Mouse (Mus musculus) CH12F3 (cell line): Measurements from ENCODE around the gene Csnk1d.

Source experiments
- in situ Hi-C: fragments of 300-500 bp; cut with MboI; formaldehyde crosslinking; loops from 2 replicates; pipeline ENCODE4 v1.14.3; 2020; ENCODE audit warnings: low sequenced_read_pairs

Gene Csnk1d

GRCm38 (mm10) chr11:120988410-120988809, 2.7 kb downstream of the Csnk1d start:
- in situ Hi-C loops: no loop called here

- in situ Hi-C loops: no loop called here
Observed at GRCm38 (mm10) chr11:120987608-120988007, 3.5 kb downstream of the Csnk1d start.

GRCm38 (mm10) chr11:120984448-120985330, 6.4 kb downstream of the Csnk1d start:
- in situ Hi-C loops: no loop called here

GRCm38 (mm10) chr11:120982459-120982858, 8.7 kb downstream of the Csnk1d start:
- in situ Hi-C loops: no loop called here

GRCm38 (mm10) chr11:120981661-120982060, 9.5 kb downstream of the Csnk1d start:
- in situ Hi-C loops: no loop called here

- in situ Hi-C loops: no loop called here
Observed at GRCm38 (mm10) chr11:120980427-120981035, 10.6 kb downstream of the Csnk1d start.

GRCm38 (mm10) chr11:120979711-120980426, 11.3 kb downstream of the Csnk1d start:
- in situ Hi-C loops: no loop called here

GRCm38 (mm10) chr11:120973318-120973717, 17.8 kb downstream of the Csnk1d start:
- in situ Hi-C loops: no loop called here

GRCm38 (mm10) chr11:120971237-120971636, 19.9 kb downstream of the Csnk1d start:
- in situ Hi-C loops: no loop called here

GRCm38 (mm10) chr11:120969742-120970141, 21.4 kb downstream of the Csnk1d start:
- in situ Hi-C loops: no loop called here

GRCm38 (mm10) chr11:120965587-120965986, 25.5 kb downstream of the Csnk1d start:
- in situ Hi-C loops: no loop called here

- in situ Hi-C loops: no loop called here
Observed at GRCm38 (mm10) chr11:120964195-120965157, 26.7 kb downstream of the Csnk1d start.

GRCm38 (mm10) chr11:120962909-120963308, 28.2 kb downstream of the Csnk1d start:
- in situ Hi-C loops: no loop called here

- in situ Hi-C loops: no loop called here
Observed at GRCm38 (mm10) chr11:120962050-120962771, 28.9 kb downstream of the Csnk1d start.

GRCm38 (mm10) chr11:120961594-120961993, 29.5 kb downstream of the Csnk1d start:
- in situ Hi-C loops: no loop called here

- in situ Hi-C loops: no loop called here
Observed at GRCm38 (mm10) chr11:120960248-120960647, 30.9 kb downstream of the Csnk1d start.

- in situ Hi-C loops: no loop called here
Observed at GRCm38 (mm10) chr11:120959564-120959963, 31.6 kb downstream of the Csnk1d start.

- in situ Hi-C loops: no loop called here
Observed at GRCm38 (mm10) chr11:120959066-120959465, 32.1 kb downstream of the Csnk1d start.

GRCm38 (mm10) chr11:120957731-120958257, 33.3 kb downstream of the Csnk1d start:
- in situ Hi-C loops: no loop called here
